Mouse (Mus musculus) thymus, adult 2 months (tissue): ENCODE data around the gene Rps19bp1.

Source experiments
- CTCF ChIP-seq: fragments of 200-500 bp; IDR thresholded peaks from 2 replicates; pipeline ENCODE4 v1.5.1; 2012; ENCODE audit warnings: mild to moderate bottlenecking, control low read depth, low read length, moderate library complexity, borderline replicate concordance; ENCODE audit not compliant: control insufficient read depth, poor library complexity, insufficient read depth; ENCODE audit errors: extremely low read depth
- POLR2A ChIP-seq: fragments of 200-500 bp; IDR thresholded peaks from 2 replicates; pipeline ENCODE4 v1.6.1; 2012; ENCODE audit warnings: mild to moderate bottlenecking, low read length, control low read depth, moderate library complexity; ENCODE audit not compliant: control insufficient read depth, poor library complexity, insufficient read depth; ENCODE audit errors: extremely low read depth

GRCm38 (mm10) chr15:80213688-80214087 is 50.4 kb downstream of the Rps19bp1 start:
- TF ChIP-seq CTCF (no peak), POLR2A (no peak)
